Mouse (Mus musculus): ENCODE results near the gene Apoc3. TPM values are rescaled to one million over a fixed set of nuclear protein-coding genes. Genes with fewer than 3 reads are reported as not detected.
A peak's percentile ranks its signal among the peaks of the same experiment; 100 is the strongest.

Apoc3 gene
- polyA plus RNA-seq (2016; fragmentation: Nextera tagmentation; extraction: Ambion mirVana) = not detected in 2 replicates

DNA sequence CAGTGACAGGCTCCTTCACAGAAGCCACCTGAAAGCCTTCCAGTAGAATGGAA lies at the start of gene Apoc3:
TSS of gene Apoc3 (minus strand) at position 41 of the 53 bp plus-strand sequence.
- Histone ChIP-seq H3K9me3 (no peaks in the 10 kb centered on the region), H3K36me3 (replicated peaks) (no peaks in the 10 kb centered on the region), H3K27me3 (replicated peaks; ENCODE audit: low read depth, poor library complexity, severe bottlenecking) (peaks cover 36% of the 10 kb centered on the region), H3K4me3 (no peak within 1 kb of the TSS), H3K4me1 (peaks cover 13% of the 10 kb centered on the region), H3K27ac (replicated peaks) (0 out of 2 replicates have a peak within 1 kb of the TSS, but pooled peaks have one; percentile 21)
- DNase-seq (ENCODE audit: low spot score) = no peak

DNA sequence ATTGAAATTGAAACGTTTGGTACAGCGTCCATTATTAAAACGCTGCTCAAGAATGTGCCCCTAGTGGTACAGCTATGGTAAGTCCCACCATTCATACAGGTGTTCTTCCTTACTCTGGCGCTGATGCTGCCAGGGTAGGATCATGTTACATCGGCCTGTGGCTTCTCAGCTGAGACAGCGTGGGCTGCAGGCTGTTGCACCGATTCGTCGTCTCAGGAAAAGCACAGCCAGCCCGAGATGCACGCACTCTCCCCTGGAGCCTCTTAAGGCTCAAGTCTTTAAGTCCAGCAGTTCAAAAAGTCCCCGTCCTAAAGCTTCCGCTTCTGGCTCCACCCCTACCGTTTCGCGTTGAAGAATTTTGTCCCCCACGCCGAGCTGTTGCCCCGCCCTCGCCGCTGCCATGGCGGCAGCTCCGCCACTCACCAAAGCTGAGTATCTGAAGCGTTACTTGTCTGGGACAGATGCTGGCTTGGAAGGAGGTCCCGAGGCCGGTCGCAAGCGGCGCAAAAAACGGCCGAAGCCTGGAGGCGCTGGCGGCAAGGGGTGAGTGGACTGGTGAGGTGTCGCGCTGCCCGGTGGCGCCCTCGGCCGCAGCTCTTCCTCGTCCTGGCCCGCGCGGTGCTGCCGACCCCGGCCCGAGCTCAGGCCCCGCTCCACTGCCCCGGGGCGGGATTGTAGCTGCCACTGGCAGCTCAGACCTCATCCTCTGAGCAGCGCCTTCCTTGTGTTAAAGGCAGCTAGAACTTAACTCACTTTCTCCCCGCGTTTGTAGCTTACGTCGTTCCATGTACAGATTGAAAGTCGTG lies 47.4 kb upstream of the Apoc3 start, which contains the start of gene Bud13:
TSS of gene Bud13 (plus strand) at position 378 of the 806 bp plus-strand sequence.
- peak; percentile 92 for DNase-seq (ENCODE audit: low spot score)
- Histone ChIP-seq H3K27ac (replicated peaks) (peak within 1 kb of the TSS; percentile 91), H3K9me3 (no peaks in the 10 kb centered on the region), H3K36me3 (replicated peaks) (peaks cover 67% of the 10 kb centered on the region), H3K4me3 (peak within 1 kb of the TSS; percentile 87), H3K27me3 (replicated peaks; ENCODE audit: low read depth, poor library complexity, severe bottlenecking) (no peaks in the 10 kb centered on the region), H3K4me1 (peaks cover 17% of the 10 kb centered on the region)
- WGBS = under 1% methylated on average over 55 of the region's 55 CpGs

GRCm38 (mm10) chr9:46274494-46274893 lies 39.1 kb upstream of the Apoc3 start:
- DNase-seq (ENCODE audit: low spot score) = no peak
- H3K27me3 ChIP-seq (replicated peaks; ENCODE audit: low read depth, poor library complexity, severe bottlenecking) = peaks cover 26% of the 10 kb centered on the region
- H3K4me3 ChIP-seq = peak overlapping the region; percentile 95; the same call in 1 of the 2 replicates
- H3K4me1 ChIP-seq = peaks cover 26% of the 10 kb centered on the region
- WGBS = 91% methylated on average over 9 of the region's 9 CpGs
- H3K9me3 ChIP-seq = no peaks in the 10 kb centered on the region
- H3K36me3 ChIP-seq (replicated peaks) = peaks cover 54% of the 10 kb centered on the region
- H3K27ac ChIP-seq (replicated peaks) = no peak overlapping the region

GRCm38 (mm10) chr9:46272677-46273454 lies 37.4 kb upstream of the Apoc3 start, which contains the start of gene Zpr1:
Zpr1 (plus strand) TSS chr9:46273064.
- H3K9me3 ChIP-seq = no peaks in the 10 kb centered on the region

DNA sequence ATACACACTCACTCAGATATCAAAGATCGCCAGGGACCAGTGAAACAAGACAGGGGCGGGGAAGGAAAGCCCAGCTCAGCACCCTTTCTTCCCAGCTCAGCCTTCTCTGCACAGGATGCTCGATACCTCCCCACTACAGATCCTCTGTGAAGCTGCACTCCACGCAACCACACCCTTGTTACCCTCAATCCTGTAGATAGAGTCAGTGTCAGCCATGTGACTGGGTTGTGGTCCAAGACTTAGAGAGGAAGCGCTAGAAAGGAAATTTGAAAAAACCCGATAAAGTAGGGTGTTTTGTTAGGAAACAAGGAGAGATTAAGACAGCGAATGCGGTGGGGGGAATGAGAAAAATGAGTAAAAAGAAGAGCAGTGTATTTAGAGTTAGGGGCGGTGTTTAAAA lies 36.6 kb upstream of the Apoc3 start:
- Histone ChIP-seq H3K27me3 (replicated peaks; ENCODE audit: low read depth, poor library complexity, severe bottlenecking) (peaks cover 43% of the 10 kb centered on the region), H3K9me3 (no peaks in the 10 kb centered on the region), H3K27ac (replicated peaks) (no peak overlapping the region), H3K36me3 (replicated peaks) (peaks cover 30% of the 10 kb centered on the region), H3K4me1 (peaks cover 32% of the 10 kb centered on the region), H3K4me3 (peak overlapping the region; percentile 95; the same call in 1 of the 2 replicates)
- WGBS = 86% methylated on average over 9 of the region's 9 CpGs
- no peak for DNase-seq (ENCODE audit: low spot score)

More at GRCm38 (mm10) chr9:46272677-46273454, 37.4 kb upstream of the Apoc3 start, which contains the start of gene Zpr1:
- Histone ChIP-seq H3K4me1 (peaks cover 32% of the 10 kb centered on the region), H3K4me3 (peak within 1 kb of the TSS; percentile 95), H3K27ac (replicated peaks) (peak within 1 kb of the TSS; percentile 86), H3K36me3 (replicated peaks) (peaks cover 38% of the 10 kb centered on the region), H3K27me3 (replicated peaks; ENCODE audit: low read depth, poor library complexity, severe bottlenecking) (peaks cover 42% of the 10 kb centered on the region)
- 6% methylated on average over 45 of the region's 45 CpGs for whole genome bisulfite sequencing
- peak; percentile 92 for DNase-seq (ENCODE audit: low spot score)

GRCm38 (mm10) chr9:46270782-46271181 lies 35.3 kb upstream of the Apoc3 start:
- Histone ChIP-seq H3K9me3 (no peaks in the 10 kb centered on the region), H3K27ac (replicated peaks) (no peak overlapping the region), H3K4me1 (peaks cover 32% of the 10 kb centered on the region), H3K36me3 (replicated peaks) (peaks cover 17% of the 10 kb centered on the region), H3K27me3 (replicated peaks; ENCODE audit: low read depth, poor library complexity, severe bottlenecking) (peaks cover 43% of the 10 kb centered on the region), H3K4me3 (no peak overlapping the region)
- no peak for DNase-seq (ENCODE audit: low spot score)
- 90% methylated on average over 4 of the region's 4 CpGs for WGBS

- H3K36me3 ChIP-seq (replicated peaks) = peaks cover under 1% of the 10 kb centered on the region; the same call in 1 of the 2 replicates
- peaks cover 43% of the 10 kb centered on the region for H3K27me3 ChIP-seq (replicated peaks; ENCODE audit: low read depth, poor library complexity, severe bottlenecking)
- no peak overlapping the region for H3K27ac ChIP-seq (replicated peaks)
- DNase-seq (ENCODE audit: low spot score) = no peak
- WGBS = 85% methylated on average over 5 of the region's 5 CpGs
- peaks cover 28% of the 10 kb centered on the region for H3K4me1 ChIP-seq
- no peak overlapping the region for H3K4me3 ChIP-seq
- H3K9me3 ChIP-seq = no peaks in the 10 kb centered on the region
Observed at GRCm38 (mm10) chr9:46269125-46269524, 33.7 kb upstream of the Apoc3 start.

GRCm38 (mm10) chr9:46268343-46268873 lies 33.0 kb upstream of the Apoc3 start, which contains the start of gene Apoa5:
Apoa5 (plus strand) TSS chr9:46268633.
- H3K36me3 ChIP-seq (replicated peaks) = no peaks in the 10 kb centered on the region
- H3K4me3 ChIP-seq = no peak within 1 kb of the TSS
- no peak for DNase-seq (ENCODE audit: low spot score)
- 58% methylated on average over 7 of the region's 7 CpGs for WGBS
- peaks cover 21% of the 10 kb centered on the region for H3K4me1 ChIP-seq
- H3K27ac ChIP-seq (replicated peaks) = no peak within 1 kb of the TSS
- H3K27me3 ChIP-seq (replicated peaks; ENCODE audit: low read depth, poor library complexity, severe bottlenecking) = peaks cover 43% of the 10 kb centered on the region
- no peaks in the 10 kb centered on the region for H3K9me3 ChIP-seq

- Histone ChIP-seq H3K4me3 (no peak overlapping the region), H3K27me3 (replicated peaks; ENCODE audit: low read depth, poor library complexity, severe bottlenecking) (no peaks in the 10 kb centered on the region), H3K27ac (replicated peaks) (no peak overlapping the region), H3K36me3 (replicated peaks) (no peaks in the 10 kb centered on the region), H3K9me3 (no peaks in the 10 kb centered on the region), H3K4me1 (peaks cover 5% of the 10 kb centered on the region; the same call in 1 of the 2 replicates)
- no peak for DNase-seq (ENCODE audit: low spot score)
- 88% methylated on average over 7 of the region's 7 CpGs for WGBS
Observed at GRCm38 (mm10) chr9:46261131-46261530, 25.7 kb upstream of the Apoc3 start.

GRCm38 (mm10) chr9:46259111-46259510 lies 23.7 kb upstream of the Apoc3 start:
- H3K27ac ChIP-seq (replicated peaks) = no peak overlapping the region
- 88% methylated on average over 6 of the region's 6 CpGs for WGBS
- H3K36me3 ChIP-seq (replicated peaks) = no peaks in the 10 kb centered on the region
- DNase-seq (ENCODE audit: low spot score) = no peak
- no peaks in the 10 kb centered on the region for H3K9me3 ChIP-seq
- H3K4me1 ChIP-seq = peaks cover 5% of the 10 kb centered on the region; the same call in 1 of the 2 replicates
- H3K4me3 ChIP-seq = no peak overlapping the region
- no peaks in the 10 kb centered on the region for H3K27me3 ChIP-seq (replicated peaks; ENCODE audit: low read depth, poor library complexity, severe bottlenecking)

GRCm38 (mm10) chr9:46257546-46257945 lies 22.1 kb upstream of the Apoc3 start:
- no peaks in the 10 kb centered on the region for H3K27me3 ChIP-seq (replicated peaks; ENCODE audit: low read depth, poor library complexity, severe bottlenecking)
- DNase-seq (ENCODE audit: low spot score) = no peak
- H3K27ac ChIP-seq (replicated peaks) = no peak overlapping the region
- H3K36me3 ChIP-seq (replicated peaks) = no peaks in the 10 kb centered on the region
- no peak overlapping the region for H3K4me3 ChIP-seq
- 86% methylated on average over 3 of the region's 3 CpGs for WGBS
- no peaks in the 10 kb centered on the region for H3K9me3 ChIP-seq
- H3K4me1 ChIP-seq = peaks cover 5% of the 10 kb centered on the region; the same call in 1 of the 2 replicates

DNA sequence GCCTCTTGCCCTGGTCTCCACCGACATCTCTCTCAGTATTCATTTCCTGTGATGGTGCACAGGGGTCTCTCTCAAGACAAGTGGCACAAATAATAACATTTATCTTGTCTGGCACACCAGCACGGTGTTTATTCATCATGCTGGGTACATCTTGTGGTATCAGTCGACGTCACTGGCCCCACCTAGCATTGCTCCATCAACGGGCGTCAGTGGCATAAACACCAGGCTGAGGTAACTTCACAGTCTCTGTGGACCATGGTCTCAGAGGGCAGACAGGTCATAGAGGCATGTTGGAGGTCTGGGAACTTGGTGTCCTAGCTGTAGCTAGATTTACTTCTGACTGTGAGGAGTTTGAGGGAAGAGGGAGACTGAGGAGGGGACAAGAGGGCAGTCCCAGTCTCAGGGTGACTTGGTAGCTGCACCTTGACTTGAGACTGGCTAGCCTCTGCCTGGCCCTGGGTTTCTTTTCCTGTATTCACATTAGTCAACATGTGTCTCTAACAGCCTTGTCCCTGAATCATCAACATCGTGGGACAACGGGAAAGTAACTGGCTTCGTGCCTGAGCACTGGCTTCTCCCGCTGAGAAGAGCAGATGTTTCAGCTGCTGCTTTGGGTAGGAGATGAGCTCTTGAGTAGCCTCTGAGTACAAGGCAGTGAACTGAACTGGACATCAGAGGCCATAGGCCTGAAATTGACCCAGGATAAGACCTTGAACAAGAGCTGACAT lies 21.4 kb upstream of the Apoc3 start:
- DNase-seq (ENCODE audit: low spot score) = no peak
- H3K36me3 ChIP-seq (replicated peaks) = no peaks in the 10 kb centered on the region
- H3K27me3 ChIP-seq (replicated peaks; ENCODE audit: low read depth, poor library complexity, severe bottlenecking) = no peaks in the 10 kb centered on the region
- H3K27ac ChIP-seq (replicated peaks) = no peak overlapping the region
- no peaks in the 10 kb centered on the region for H3K9me3 ChIP-seq
- WGBS = 89% methylated on average over 10 of the region's 10 CpGs
- peaks cover 5% of the 10 kb centered on the region; the same call in 1 of the 2 replicates for H3K4me1 ChIP-seq
- H3K4me3 ChIP-seq = no peak overlapping the region
